Mouse (Mus musculus) E14TG2a.4 (cell line): Measurements from ENCODE around the gene Pex13.

Experiments
- CTCF ChIP-seq: conservative IDR thresholded peaks from 2 replicates; pipeline ENCODE4 v1.5.1; 2014; ENCODE audit warnings: low read length
- NANOG ChIP-seq: IDR thresholded peaks from 2 replicates; pipeline ENCODE4 v1.6.1; 2014; ENCODE audit warnings: borderline replicate concordance, low read length, mixed read lengths
- POU5F1 ChIP-seq: IDR thresholded peaks from 2 replicates; pipeline ENCODE4 v1.6.1; 2014; ENCODE audit warnings: low read length, borderline replicate concordance

DNA sequence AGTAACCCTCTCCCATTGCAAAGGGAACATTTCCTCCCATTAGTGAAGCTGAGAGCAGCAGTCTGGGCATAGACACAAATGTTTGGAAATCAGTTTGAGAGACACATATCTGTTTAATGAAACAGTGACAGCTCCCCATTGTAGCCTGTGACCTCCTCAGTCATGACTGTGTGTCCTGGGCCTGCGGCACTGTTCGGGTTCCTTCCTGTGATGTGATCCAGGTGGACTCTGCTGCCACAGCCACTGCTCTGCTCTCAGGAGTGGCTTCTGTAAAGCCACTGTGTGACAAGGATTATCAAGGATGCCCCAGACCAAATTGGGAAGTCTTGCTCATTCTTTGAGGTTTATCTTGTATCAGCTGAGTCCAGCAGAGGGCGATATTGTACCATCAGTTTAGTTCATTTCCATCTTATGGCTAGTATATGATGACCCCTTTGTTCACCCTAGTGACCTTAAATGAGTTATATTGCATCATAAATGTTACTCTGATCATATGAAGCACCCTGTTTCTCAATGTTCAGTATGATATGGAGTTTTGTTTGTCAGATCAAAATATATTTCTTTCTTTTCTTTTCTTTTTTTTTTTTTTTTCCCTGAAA, 13.4 kb upstream of the Pex13 start:
- TF ChIP-seq CTCF, result peak; percentile 65
- TF ChIP-seq NANOG, result no peak
- no peak for TF ChIP-seq POU5F1
